Mouse (Mus musculus) adrenal gland, postnatal 36 days (tissue): ENCODE data around the gene Frat2. TPM values are rescaled to one million over a fixed set of nuclear protein-coding genes. Genes with fewer than 3 reads are reported as not detected.
"Not testable (repeated sequence)": the region's sequence is repeated elsewhere in the genome, so short reads cannot be mapped to it uniquely, and the experiment has no call there.

Experiments
- DNase-seq, 2 experiments: peaks; one replicate each; pipeline ENCODE4 v3.0.0; 2021; ENCODE audit warnings: mixed read lengths in 1 of 2
- long read RNA-seq, 2 experiments: library from polyadenylated mRNA; stranded (forward); transcript quantifications; one replicate each; pipeline ENCODE4 v2.0.0; 2021; ENCODE audit warnings: borderline sequencing depth in 2 of 2
- total RNA-seq, 2 experiments: library from RNA; stranded (reverse); gene quantifications; 2 replicates each; pipeline ENCODE4 v1.2.3; 2021

Frat2 gene
- 1 to 10 TPM; 2.9 to 3.4 TPM for total RNA-seq
- long read RNA-seq, experiment 1, transcript Frat2-201 (1 exons, 2,161 nt): major isoform, 28 of 28 reads
- long read RNA-seq, experiment 1, partial matches to known transcripts: 0 of 28 reads
- long read RNA-seq, experiment 1, other reads (novel, unspliced or antisense): 0 of 28 reads
- long read RNA-seq, experiment 2, transcript Frat2-201 (1 exons, 2,161 nt): major isoform, 8 of 8 reads
- long read RNA-seq, experiment 2, partial matches to known transcripts: 0 of 8 reads
- long read RNA-seq, experiment 2, other reads (novel, unspliced or antisense): 0 of 8 reads

- peak; percentile 90 to 93 for DNase-seq
Observed at GRCm38 (mm10) chr19:41847992-41848851, at the start of gene Frat2. Gene Frat2, minus strand, starts transcription at chr19:41848132.

DNA sequence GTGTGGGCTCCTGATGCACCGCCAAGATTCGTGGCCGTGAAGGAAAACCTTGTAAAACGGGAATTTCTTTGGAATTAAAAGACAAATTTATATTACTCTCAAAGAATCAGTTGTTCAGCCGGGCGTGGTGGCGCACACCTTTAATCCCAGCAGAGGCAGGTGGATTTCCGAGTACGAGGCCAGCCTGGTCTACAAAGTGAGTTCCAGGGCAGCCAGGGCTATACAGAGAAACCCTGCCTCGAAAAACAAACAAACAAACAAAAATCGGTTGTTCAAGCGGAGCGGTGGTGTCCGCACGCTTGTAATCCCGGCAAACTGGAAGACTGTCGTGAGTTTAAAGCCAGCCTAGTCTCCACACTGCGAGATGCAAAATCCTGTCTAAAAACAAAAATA, 48.4 kb upstream of the Frat2 start:
- DNase-seq: no peak

GRCm38 (mm10) chr19:41895460-41896318, 47.8 kb upstream of the Frat2 start, which contains the start of gene Rrp12:
Gene Rrp12, minus strand, starts transcription at chr19:41896173.
- DNase-seq: peak; percentile 80 to 86

DNA sequence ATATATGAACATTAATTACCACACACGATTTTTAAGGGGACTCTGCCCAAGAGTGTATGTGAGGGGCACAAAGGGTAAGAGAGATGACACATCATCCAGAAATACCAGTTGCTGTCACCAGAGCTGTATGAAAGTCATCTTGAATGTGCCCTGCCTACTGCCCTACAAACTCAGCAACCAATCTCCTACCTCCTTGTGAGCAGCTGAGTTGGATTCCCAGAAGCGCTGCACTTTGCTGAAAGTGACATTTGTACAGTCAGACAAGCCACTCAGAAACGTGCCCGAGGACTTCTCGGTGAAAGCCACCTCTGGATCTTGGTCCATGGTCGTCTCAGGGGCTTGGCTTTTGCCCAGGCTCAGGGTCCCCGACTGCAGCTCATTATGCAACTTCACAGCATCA, 47.0 kb upstream of the Frat2 start:
- peak in 1 of 2 experiments; percentile 31 for DNase-seq

DNA sequence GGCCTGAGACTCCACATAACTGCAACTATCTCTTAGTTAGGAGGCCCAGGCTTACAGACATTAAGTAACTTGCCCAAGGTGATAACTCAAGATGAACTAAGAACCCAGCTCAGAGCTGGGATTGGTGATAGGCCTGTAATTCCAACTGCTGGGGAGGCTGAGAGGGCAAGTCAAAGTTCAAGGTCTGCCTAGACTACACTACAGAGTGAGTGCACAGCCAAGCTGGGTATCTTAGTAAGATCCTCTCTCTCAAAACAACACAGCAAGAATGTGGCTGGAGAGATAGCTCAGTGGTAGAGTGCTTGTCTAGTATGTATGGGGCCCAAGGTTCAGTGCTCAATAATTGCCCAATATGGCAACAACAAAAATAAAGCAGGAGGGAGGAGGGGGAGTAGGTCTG, 40.3 kb upstream of the Frat2 start:
- DNase-seq: no peak

- no peak for DNase-seq
Observed at GRCm38 (mm10) chr19:41883882-41884281, 36.0 kb upstream of the Frat2 start.

DNA sequence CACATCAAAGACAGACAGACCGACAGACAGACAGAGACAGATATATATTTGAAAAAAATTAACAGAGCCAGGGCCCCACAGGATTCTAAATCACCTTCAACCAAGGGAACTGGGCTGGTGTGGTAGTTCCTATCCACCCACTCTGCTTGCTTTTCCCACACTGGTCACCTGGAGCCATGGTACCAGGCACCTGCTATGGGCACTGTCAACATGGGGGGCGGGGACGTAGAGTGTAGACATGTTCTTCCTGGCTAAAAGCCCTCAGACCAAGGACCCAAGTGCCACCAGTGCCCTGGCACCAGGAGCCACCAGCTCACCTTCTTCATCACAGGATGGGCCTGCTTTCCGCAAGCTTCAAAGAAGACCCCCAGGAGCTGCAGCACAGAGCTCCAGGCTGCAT, 33.9 kb upstream of the Frat2 start:
- DNase-seq: no peak

DNA sequence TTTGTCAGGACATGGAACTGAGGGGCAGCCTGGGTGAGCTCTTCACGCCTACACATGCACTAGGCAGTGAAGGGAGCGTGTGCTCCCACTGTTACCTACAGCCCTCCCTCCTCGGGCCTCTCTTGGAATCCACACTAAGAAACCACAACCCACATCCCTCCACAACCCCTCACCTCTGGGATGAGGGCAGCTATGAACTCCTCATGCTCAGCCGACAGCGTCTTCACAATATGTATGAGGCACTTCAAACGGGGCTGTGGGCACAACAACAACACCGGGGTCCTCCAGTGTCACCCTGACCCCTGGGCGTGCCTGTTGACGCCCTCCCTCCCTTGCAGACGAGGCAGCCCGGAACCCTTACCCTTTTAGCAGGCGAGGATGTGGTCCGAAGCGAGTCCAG, 26.4 kb upstream of the Frat2 start:
- DNase-seq: no peak

GRCm38 (mm10) chr19:41872285-41872684, 24.4 kb upstream of the Frat2 start:
- DNase-seq: no peak

DNA sequence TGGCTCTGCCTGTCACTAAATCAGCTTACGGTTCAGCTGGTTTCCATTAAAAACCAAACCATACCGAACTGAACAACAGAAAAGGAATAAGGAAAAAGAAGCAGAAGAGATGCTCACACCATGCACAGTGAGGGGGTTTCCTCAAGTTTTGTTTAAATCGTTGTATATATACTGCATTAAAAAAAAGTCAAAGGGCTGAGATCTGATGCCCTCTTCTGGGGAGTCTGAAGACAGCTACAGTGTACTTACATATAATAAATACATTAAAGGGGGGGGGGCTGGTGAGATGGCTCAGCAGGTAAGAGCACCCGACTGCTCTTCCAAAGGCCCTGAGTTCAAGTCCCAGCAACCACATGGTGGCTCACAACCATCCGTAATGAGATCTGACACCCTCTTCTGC, 22.0 kb upstream of the Frat2 start:
- not testable (repeated sequence) for DNase-seq

GRCm38 (mm10) chr19:41869296-41869695, 21.4 kb upstream of the Frat2 start:
- DNase-seq: no peak

DNA sequence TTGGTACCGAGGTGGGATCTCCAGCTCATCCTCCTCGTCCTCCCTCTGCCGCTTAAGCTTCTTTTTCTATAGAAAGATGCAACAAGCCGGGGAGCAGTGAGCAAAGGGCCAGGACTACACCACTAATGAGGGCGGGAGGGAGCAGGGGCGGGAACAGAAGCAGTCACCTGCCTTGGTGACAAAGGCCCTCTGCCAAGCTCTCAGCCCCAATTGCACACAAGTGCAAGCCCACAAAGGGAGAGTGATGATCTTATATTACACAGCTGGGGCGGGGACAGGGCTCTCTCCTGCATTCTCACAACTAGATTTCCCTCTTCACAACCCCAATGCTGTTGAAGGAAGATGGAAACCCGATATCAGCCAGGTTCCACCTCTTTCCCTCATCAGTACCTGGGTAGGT, 18.8 kb upstream of the Frat2 start:
- no peak for DNase-seq

GRCm38 (mm10) chr19:41857816-41858310, 9.9 kb upstream of the Frat2 start:
- DNase-seq: no peak

GRCm38 (mm10) chr19:41857086-41857762, 9.3 kb upstream of the Frat2 start:
- no peak for DNase-seq

GRCm38 (mm10) chr19:41852423-41852822, 4.5 kb upstream of the Frat2 start:
- DNase-seq: no peak

DNA sequence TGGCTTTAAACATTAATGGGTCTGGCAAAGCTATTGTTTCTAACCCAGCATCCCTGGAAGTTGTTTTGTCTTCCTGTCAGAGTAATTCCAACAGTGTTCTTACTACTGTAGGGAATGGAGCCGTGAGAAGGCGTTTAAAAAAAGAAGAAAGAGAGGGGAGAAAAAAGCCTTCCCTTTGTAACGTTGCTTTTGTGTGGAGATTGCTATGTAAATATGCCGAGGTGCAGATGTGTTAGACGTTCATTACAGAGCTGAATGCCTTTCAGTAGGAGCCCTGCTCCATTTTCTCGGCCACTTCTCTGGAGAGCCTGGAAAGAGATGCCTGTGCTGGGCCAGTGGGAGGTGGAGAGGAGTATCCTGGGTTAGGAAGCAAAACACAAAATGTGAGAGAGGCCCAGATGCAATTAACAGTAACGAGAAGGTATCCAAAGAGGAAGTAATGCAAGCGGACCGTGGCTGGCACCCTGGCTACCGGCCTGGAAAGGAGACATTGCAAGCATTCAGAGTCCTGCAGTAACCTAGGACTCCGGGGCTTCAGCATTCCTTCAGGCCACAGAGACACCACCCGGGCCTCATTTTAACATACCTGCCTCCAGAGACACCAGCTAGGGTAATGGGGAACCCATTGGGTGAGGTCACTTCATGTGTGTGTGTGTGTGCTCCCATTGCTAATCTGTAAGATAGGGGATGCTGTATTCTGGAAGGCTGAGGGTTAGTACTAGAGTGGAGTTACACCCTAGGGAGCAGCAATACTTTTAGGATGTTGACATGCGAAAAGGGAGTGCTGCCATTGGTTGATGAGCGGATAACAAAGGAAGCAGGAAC, 3.0 kb upstream of the Frat2 start:
- DNase-seq: no peak

- no peak for DNase-seq
Observed at GRCm38 (mm10) chr19:41850021-41850718, 2.2 kb upstream of the Frat2 start.

- DNase-seq: peak in 1 of 2 experiments; percentile 42
Observed at GRCm38 (mm10) chr19:41847614-41847991, 329 bp downstream of the Frat2 start.

DNA sequence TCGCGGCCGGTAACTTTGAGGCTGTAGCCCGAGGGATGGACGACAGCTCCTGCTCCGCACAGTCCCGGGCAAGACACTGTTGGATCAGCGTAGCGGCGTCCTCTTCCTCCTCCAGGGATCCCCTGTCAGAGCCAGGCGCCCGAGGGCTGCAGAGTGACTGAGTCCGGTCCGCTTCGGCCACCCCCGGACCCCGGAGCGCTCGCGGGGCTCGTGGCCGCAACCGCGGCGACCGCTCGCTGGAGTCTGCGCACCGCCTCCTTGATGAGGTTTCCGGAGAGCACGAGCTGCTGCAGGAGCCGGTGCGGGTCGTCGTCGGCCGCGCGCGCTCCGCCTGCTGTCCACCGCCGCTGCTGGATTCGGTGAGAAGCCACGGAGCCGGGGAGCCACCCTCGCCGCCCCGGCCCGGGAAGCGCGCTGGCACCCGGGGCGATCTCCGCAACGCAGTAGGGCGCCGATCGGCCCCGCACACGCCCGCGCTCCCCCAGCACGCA, 796 bp downstream of the Frat2 start:
- DNase-seq: peak; percentile 65 to 72
